Mouse (Mus musculus) kidney, embryonic 14.5 days (tissue): ENCODE results near the gene Babam2. TPM values are rescaled to one million over a fixed set of nuclear protein-coding genes. Genes with fewer than 3 reads are reported as not detected.

Source experiments
- ATAC-seq: fragments of 200-750 bp; cut with Nextera tagmentation; 2 replicates; pipeline ENCODE4 v1.8.0; 2017; ENCODE audit warnings: moderate number of reproducible peaks, mild to moderate bottlenecking, moderate TSS enrichment, moderate library complexity; ENCODE audit not compliant: low FRiP score, low TSS enrichment
- H3K27ac ChIP-seq: fragments of 300-500 bp; sonication (generic); 2 replicates; pipeline ENCODE4 v1.5.1; 2014; ENCODE audit warnings: low read depth, mild to moderate bottlenecking, low read length, moderate library complexity, mixed read lengths
- H3K27me3 ChIP-seq: fragments of 300-500 bp; sonication (generic); 2 replicates; pipeline ENCODE4 v1.6.1; 2014; ENCODE audit warnings: mild to moderate bottlenecking, low read length; ENCODE audit not compliant: control insufficient read depth, insufficient read depth
- H3K36me3 ChIP-seq: fragments of 300-500 bp; sonication (generic); 2 replicates; pipeline ENCODE4 v1.6.1; 2014; ENCODE audit warnings: low read length, mixed read lengths; ENCODE audit not compliant: control insufficient read depth, insufficient read depth
- H3K4me1 ChIP-seq: fragments of 300-500 bp; sonication (generic); 2 replicates; pipeline ENCODE4 v1.6.1; 2014; ENCODE audit warnings: low read length, mixed read lengths; ENCODE audit not compliant: control insufficient read depth, insufficient read depth
- H3K4me2 ChIP-seq: fragments of 300-500 bp; sonication (generic); replicated peaks from 2 replicates; pipeline ENCODE4 v1.6.1; 2014; ENCODE audit warnings: low read depth, mild to moderate bottlenecking, low read length
- H3K4me3 ChIP-seq: fragments of 300-500 bp; sonication (generic); 2 replicates; pipeline ENCODE4 v1.5.1; 2014; ENCODE audit warnings: mild to moderate bottlenecking, low read length
- H3K9ac ChIP-seq: fragments of 300-500 bp; sonication (generic); 2 replicates; pipeline ENCODE4 v1.6.1; 2014; ENCODE audit warnings: low read depth, mild to moderate bottlenecking, low read length, moderate library complexity
- H3K9me3 ChIP-seq: fragments of 300-500 bp; sonication (generic); 2 replicates; pipeline ENCODE4 v1.6.1; 2016; ENCODE audit warnings: low read length; ENCODE audit not compliant: control insufficient read depth
- WGBS: fragments of 180-500 bp; shearing (Covaris S2); extraction: QIAGEN DNeasy Blood & Tissue Kit; methylation state at CpG from one replicate; pipeline ENCODE4 v1.1.7; 2014; 5-methylcytosine and 5-hydroxymethylcytosine counted together
- polyA plus RNA-seq: library from polyadenylated mRNA; unstranded; fragments of >200 nt; fragmentation: Nextera tagmentation; extraction: Ambion mirVana; gene quantifications from 2 replicates; pipeline ENCODE4 v1.2.1, GENCODE M21; 2014

Gene Babam2
- polyA plus RNA-seq, 1 experiment from 2014 or later, result 60.6 TPM

DNA sequence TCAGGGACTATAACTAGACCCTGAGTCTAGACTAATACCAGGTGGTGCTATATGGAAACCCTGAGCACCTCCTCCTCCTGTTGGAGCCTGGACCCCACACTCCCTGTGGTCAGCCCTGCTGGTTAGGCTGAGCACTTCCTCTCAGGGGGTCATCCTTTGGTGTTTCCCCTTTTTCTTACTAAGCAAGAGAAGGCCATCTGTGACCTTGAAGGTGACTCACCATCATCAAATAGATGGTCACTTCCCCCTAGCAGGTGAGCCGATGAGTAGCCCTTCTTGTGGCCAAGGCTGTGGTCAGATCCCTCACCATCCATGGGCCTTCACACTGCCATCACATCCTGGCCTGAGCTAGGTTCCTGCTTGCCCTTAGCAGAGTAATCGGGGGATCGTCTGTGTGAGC is 379.7 kb downstream of the Babam2 start:
- WGBS, result 83% methylated on average over 3 of the region's 3 CpGs
- Histone ChIP-seq H3K27ac (no peak overlapping the region), H3K36me3 (no peaks in the 10 kb centered on the region), H3K27me3 (no peaks in the 10 kb centered on the region), H3K4me3 (no peak overlapping the region), H3K9ac (no peak overlapping the region), H3K4me2 (no peak overlapping the region), H3K4me1 (no peaks in the 10 kb centered on the region), H3K9me3 (no peaks in the 10 kb centered on the region)
- no peak for ATAC-seq

DNA sequence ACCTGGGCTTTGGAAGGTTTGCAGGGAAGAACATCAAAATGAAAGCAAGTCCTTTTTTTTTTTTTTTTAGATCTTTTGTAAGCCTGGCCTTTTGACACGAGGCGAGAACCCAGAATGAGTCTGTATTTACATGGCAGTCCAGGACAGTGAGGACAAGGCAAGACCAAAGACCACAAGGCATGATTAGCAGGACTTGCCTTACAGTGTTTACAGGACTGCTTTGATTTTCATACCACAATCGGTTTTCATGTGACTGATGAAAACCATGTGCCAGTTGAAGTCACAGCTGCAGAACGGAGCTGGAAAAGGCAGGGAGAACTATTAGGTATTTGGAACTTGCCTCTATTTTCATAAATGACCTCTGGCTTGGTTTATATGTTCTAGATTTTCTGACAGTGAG is 381.5 kb downstream of the Babam2 start:
- Histone ChIP-seq H3K4me1 (no peaks in the 10 kb centered on the region), H3K4me3 (no peak overlapping the region), H3K27me3 (no peaks in the 10 kb centered on the region), H3K27ac (no peak overlapping the region), H3K9ac (no peak overlapping the region), H3K36me3 (no peaks in the 10 kb centered on the region), H3K9me3 (no peaks in the 10 kb centered on the region), H3K4me2 (no peak overlapping the region)
- WGBS, result 82% methylated on average over 4 of the region's 4 CpGs
- ATAC-seq, result no peak

DNA sequence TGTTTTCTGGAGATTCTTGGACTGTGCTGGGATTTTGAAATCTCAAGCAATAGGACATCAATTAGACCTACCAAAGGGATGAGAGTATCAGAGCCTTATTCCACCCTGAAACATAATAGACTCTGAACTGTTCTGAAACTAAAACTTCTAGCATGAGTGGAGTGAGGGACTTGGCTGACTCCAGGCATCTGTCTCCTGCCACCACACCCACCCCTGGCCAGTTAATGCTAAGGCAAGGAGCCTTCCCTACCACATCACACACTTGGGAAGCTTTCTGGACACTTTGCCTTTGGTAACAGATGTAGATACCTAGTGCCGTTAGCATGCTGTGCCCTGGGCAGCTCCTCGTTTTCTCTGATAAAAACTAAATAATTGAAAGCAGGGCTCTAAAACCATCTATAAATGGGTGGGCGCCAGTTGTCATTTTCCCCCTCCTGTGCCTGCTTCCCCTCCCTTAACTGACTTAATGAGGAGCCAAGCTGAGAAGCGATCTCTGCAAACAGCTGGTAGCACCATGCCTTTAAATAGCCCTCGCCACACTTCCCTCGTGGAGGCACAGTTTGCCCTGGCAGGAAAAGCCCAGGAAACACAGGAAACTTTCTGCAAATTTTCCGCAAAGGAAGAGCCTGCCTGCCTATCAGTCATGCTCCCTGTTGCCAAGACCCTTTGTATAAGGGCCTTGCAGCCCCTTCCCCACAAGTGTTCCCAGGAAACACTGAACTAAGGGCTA is 383.2 kb downstream of the Babam2 start:
- H3K4me2 ChIP-seq, result no peak overlapping the region
- no peak overlapping the region for H3K4me3 ChIP-seq
- H3K27me3 ChIP-seq, result no peaks in the 10 kb centered on the region
- 42% methylated on average over 7 of the region's 7 CpGs for WGBS
- H3K9me3 ChIP-seq, result no peaks in the 10 kb centered on the region
- no peak for ATAC-seq
- no peaks in the 10 kb centered on the region for H3K4me1 ChIP-seq
- no peak overlapping the region for H3K9ac ChIP-seq
- no peaks in the 10 kb centered on the region for H3K36me3 ChIP-seq
- H3K27ac ChIP-seq, result no peak overlapping the region

DNA sequence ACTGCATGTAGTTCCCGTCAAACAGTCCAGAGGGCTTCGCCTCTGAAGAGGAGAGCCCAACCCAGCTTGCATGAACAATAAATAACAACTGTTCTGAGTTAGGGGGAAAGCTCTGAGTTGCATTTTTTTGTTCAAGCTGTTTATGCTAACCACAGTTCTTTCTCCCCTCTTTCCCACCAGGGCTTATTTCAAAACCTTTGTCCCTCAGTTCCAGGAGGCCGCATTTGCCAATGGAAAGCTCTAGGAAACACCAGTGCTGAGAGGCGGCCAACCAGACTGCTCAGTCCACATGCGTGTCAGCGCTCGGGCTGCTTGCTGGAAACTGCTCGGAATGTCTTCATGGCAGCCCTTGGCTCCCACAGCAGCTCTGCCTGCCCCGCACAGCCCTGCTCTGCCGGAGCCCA is 386.9 kb downstream of the Babam2 start:
- Histone ChIP-seq H3K4me3 (no peak overlapping the region), H3K27ac (peak overlapping the region; percentile 51; the same call in 1 of the 2 replicates), H3K4me2 (no peak overlapping the region), H3K27me3 (no peaks in the 10 kb centered on the region), H3K4me1 (no peaks in the 10 kb centered on the region), H3K9me3 (no peaks in the 10 kb centered on the region), H3K9ac (no peak overlapping the region), H3K36me3 (no peaks in the 10 kb centered on the region)
- WGBS, result 62% methylated on average over 10 of the region's 10 CpGs
- ATAC-seq, result no peak

DNA sequence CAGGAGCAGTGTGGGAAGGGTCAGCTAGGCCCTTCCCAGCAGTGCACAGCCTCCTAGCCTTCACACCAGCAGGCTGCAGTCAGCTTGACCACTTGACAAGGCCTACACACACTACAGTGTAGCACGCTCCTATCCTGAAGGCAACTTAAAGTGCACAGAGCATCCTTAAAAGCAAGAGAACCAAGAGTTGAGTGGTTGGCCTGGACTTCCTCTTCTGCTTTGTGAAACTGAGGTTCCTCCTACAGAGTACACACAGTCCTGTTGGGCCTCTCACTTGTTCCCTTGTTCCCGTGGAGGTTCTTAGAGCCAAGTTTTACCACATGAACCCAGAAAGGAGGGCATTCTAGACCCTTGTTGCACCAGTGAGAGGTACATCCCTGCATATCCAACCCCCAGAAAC is 388.1 kb downstream of the Babam2 start:
- H3K27ac ChIP-seq, result no peak overlapping the region
- ATAC-seq, result no peak
- no peak overlapping the region for H3K4me3 ChIP-seq
- H3K36me3 ChIP-seq, result no peaks in the 10 kb centered on the region
- peaks cover 3% of the 10 kb centered on the region; the same call in 1 of the 2 replicates for H3K4me1 ChIP-seq
- H3K9me3 ChIP-seq, result no peaks in the 10 kb centered on the region
- 92% methylated on average over 2 of the region's 2 CpGs for WGBS
- no peak overlapping the region for H3K9ac ChIP-seq
- no peaks in the 10 kb centered on the region for H3K27me3 ChIP-seq
- H3K4me2 ChIP-seq, result no peak overlapping the region

DNA sequence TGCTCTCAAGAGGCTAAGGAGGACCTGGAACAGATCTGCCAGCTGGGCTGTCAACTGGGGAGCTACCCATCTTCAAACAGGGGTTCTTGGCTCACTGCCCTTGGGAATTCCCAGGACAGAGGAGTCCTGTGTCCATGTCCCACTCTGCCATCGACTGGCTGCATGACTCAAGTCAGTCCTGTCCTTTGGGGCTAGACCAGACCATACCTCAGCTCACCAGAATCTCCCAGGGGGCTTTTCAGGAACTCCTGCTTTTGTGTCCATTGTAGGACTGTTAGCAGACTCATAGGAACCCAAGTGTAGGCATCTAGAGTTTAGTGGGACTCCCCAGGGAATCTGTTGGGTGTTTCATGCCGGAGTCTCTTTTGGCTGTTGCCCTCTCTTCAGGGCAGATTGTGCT is 388.5 kb downstream of the Babam2 start:
- H3K4me2 ChIP-seq, result no peak overlapping the region
- H3K9me3 ChIP-seq, result no peaks in the 10 kb centered on the region
- peaks cover 3% of the 10 kb centered on the region; the same call in 1 of the 2 replicates for H3K4me1 ChIP-seq
- no peak overlapping the region for H3K4me3 ChIP-seq
- 93% methylated on average over 2 of the region's 2 CpGs for WGBS
- no peaks in the 10 kb centered on the region for H3K27me3 ChIP-seq
- no peaks in the 10 kb centered on the region for H3K36me3 ChIP-seq
- ATAC-seq, result no peak
- H3K27ac ChIP-seq, result no peak overlapping the region
- no peak overlapping the region for H3K9ac ChIP-seq

DNA sequence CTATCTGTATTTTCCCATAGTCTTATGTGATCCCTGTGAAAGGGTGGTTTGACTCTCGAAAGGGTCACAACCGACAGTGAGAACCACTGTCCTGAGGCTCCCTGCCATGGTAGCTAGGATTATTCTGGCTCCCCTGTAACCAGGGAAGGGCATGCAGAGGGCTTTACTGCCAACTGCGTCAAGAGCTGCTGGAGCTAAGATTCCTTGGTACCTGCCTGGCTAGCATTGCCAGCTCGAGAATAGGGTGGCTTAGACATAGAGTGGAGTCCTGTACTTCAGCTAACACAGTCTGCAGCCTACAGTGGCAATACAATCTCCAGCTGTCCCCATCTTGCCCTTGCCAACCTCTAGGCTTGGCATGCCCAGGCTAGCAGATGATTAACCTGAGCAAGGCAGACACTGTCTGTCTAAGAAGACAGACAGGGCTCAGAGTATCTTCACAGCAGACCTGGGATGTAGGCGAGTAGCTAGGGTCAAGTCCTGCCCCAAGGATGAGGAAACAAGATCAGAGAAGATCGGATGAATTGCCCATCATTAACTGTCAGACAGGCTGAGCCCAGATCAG is 389.1 kb downstream of the Babam2 start:
- H3K27ac ChIP-seq, result no peak overlapping the region
- no peaks in the 10 kb centered on the region for H3K27me3 ChIP-seq
- no peak overlapping the region for H3K4me2 ChIP-seq
- H3K4me3 ChIP-seq, result no peak overlapping the region
- no peaks in the 10 kb centered on the region for H3K36me3 ChIP-seq
- WGBS, result 76% methylated on average over 6 of the region's 6 CpGs
- H3K4me1 ChIP-seq, result peaks cover 3% of the 10 kb centered on the region; the same call in 1 of the 2 replicates
- H3K9ac ChIP-seq, result no peak overlapping the region
- no peaks in the 10 kb centered on the region for H3K9me3 ChIP-seq
- no peak for ATAC-seq

DNA sequence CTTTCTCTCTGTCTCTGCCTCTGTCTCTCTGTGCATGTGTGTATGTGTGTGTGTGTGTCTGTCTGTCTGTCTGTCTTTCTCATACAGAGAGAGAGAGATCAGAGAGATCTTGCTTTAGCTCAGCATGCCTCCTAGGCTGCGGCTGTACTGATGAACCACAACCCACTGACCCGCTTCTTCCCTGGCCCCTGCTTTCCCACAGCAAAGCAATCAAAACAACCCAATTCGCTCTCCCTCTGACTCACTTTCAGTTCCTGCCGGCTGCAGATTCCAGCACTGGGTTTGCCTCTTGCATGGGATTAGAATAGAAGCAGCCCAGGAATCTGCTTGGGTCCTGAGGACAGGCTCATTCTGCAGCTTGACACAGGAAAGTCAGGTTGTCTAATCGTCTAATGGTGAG is 392.0 kb downstream of the Babam2 start:
- H3K4me2 ChIP-seq, result no peak overlapping the region
- ATAC-seq, result no peak
- no peaks in the 10 kb centered on the region for H3K9me3 ChIP-seq
- no peaks in the 10 kb centered on the region for H3K27me3 ChIP-seq
- H3K9ac ChIP-seq, result no peak overlapping the region
- H3K27ac ChIP-seq, result no peak overlapping the region
- H3K36me3 ChIP-seq, result no peaks in the 10 kb centered on the region
- WGBS, result 37% methylated on average over 5 of the region's 5 CpGs
- H3K4me1 ChIP-seq, result peaks cover 3% of the 10 kb centered on the region; the same call in 1 of the 2 replicates
- H3K4me3 ChIP-seq, result no peak overlapping the region

DNA sequence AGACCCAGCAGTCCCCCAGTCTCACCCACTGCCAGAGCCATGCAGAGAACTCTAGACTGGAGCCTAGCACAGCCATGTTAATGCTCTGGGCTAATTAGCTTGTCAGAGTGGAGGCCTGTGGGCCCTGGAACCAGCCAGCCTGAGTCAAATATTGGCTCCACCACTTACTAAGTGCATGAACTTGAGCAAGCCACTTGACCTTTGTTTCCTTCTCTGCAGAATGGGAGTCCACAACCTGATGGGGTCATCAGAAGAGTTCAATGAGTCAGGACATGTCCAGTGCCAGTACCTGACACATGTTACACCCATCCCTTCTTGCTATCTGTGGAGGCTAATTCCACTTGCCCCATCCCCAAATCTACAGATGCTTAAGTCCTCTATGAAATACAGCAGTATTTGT is 394.8 kb downstream of the Babam2 start:
- H3K4me2 ChIP-seq, result no peak overlapping the region
- no peaks in the 10 kb centered on the region for H3K36me3 ChIP-seq
- no peak overlapping the region for H3K27ac ChIP-seq
- H3K4me3 ChIP-seq, result no peak overlapping the region
- H3K9me3 ChIP-seq, result no peaks in the 10 kb centered on the region
- H3K9ac ChIP-seq, result no peak overlapping the region
- ATAC-seq, result no peak
- peaks cover 3% of the 10 kb centered on the region; the same call in 1 of the 2 replicates for H3K4me1 ChIP-seq
- no peaks in the 10 kb centered on the region for H3K27me3 ChIP-seq
